Mouse (Mus musculus): ENCODE data around the gene Gen1. TPM values are rescaled to one million over a fixed set of nuclear protein-coding genes. Genes with fewer than 3 reads are reported as not detected.

Gen1 gene
- polyA plus RNA-seq, 1 experiment from 2014 or later, result 8.0 TPM

DNA sequence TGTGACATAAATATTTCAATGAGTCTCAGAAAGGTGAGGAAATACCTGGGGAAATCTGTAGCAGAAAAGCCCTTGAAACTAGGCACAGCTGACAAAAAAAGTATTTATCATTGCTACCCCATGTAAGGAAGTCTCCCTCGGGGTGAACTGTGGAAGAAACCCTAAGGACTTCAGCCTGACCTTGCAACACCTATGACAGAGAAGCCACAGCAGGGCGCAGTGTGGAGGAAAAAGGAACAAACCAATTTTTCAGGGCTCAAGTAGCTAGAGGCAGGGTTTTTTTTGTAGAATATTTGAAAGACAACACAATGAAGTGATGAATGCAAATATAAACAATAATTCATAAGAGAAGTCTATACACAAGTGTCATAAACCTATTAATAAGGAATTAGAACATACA lies 29.6 kb downstream of the Gen1 start:
- Histone ChIP-seq H3K27ac (ENCODE audit: low read length) (no peak overlapping the region), H3K9me3 (replicated peaks; ENCODE audit: control insufficient read depth, low read length) (no peaks in the 10 kb centered on the region), H3K36me3 (ENCODE audit: control insufficient read depth, insufficient read depth) (no peaks in the 10 kb centered on the region), H3K4me3 (ENCODE audit: low read depth, low read length) (no peak overlapping the region), H3K4me1 (ENCODE audit: control insufficient read depth, low read depth, low read length) (no peaks in the 10 kb centered on the region), H3K9ac (ENCODE audit: low read depth, low read length) (no peak overlapping the region), H3K4me2 (ENCODE audit: low read depth, low read length) (no peak overlapping the region), H3K27me3 (ENCODE audit: control insufficient read depth, insufficient read depth, low read depth, low read length) (no peaks in the 10 kb centered on the region)
- 34% methylated on average over 2 of the region's 2 CpGs for WGBS (ENCODE audit: insufficient replicate concordance)
- ATAC-seq (ENCODE audit: low read depth), result no peak

DNA sequence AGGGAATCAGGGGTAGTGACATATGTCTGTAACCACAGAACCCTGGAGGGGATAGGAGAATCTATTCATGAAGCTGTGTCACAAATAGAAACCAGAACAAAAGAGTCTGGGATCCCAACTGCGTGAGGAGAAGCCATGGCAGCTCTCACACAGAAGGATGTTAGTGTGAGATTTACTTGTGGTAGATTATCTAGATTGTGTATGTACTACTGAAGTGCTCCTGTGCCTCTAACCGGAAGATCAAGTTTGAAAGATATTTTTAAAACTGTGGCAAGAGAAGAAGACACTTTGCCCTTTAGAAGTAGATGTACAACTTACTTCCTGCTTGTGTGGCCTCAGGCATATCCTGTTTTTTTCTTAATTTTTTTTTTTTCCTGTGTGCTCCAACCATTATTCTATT lies 35.3 kb downstream of the Gen1 start:
- Histone ChIP-seq H3K27ac (ENCODE audit: low read length) (no peak overlapping the region), H3K4me3 (ENCODE audit: low read depth, low read length) (no peak overlapping the region), H3K27me3 (ENCODE audit: control insufficient read depth, insufficient read depth, low read depth, low read length) (no peaks in the 10 kb centered on the region), H3K36me3 (ENCODE audit: control insufficient read depth, insufficient read depth) (no peaks in the 10 kb centered on the region), H3K4me1 (ENCODE audit: control insufficient read depth, low read depth, low read length) (no peaks in the 10 kb centered on the region), H3K4me2 (ENCODE audit: low read depth, low read length) (no peak overlapping the region), H3K9me3 (replicated peaks; ENCODE audit: control insufficient read depth, low read length) (no peaks in the 10 kb centered on the region), H3K9ac (ENCODE audit: low read depth, low read length) (no peak overlapping the region)
- no peak for ATAC-seq (ENCODE audit: low read depth)
- 17% methylated on average over 2 of the region's 2 CpGs for WGBS (ENCODE audit: insufficient replicate concordance)

DNA sequence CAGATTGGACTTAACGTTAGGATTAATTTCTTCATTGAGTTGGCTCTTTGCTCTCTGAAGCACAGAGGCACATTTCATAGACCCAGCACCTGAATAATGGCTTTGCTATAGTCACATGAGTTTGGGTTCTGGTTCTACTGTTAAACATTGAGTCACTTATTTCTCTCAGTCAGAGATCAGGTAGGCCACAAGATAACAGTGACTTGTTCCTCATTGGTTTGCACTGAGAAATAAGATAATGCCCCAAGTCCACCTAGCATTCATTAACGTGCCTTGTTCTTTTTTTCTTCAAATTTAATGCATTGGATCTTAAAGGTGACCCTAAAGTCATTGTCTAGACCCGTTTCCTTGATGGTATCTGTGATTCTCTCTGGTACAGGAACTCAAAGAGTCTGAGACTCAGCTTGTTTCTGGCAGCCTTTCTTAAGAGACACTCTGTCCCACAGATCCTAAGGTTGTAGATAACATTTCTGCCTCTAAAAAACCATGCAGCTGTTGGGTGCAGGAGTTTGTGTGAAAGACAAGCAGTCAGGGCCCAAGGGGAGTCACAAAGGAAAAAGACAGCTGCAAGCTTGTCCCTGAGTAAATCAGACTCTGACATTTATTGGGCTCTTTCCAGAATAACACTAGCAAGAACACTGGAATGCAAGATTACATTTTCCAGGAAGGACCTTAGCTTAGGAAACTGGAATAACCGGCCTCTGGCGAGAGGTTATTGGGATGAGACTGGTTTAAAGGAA lies 38.9 kb downstream of the Gen1 start:
- Histone ChIP-seq H3K4me3 (ENCODE audit: low read depth, low read length) (no peak overlapping the region), H3K9ac (ENCODE audit: low read depth, low read length) (no peak overlapping the region), H3K27ac (ENCODE audit: low read length) (no peak overlapping the region), H3K36me3 (ENCODE audit: control insufficient read depth, insufficient read depth) (no peaks in the 10 kb centered on the region), H3K9me3 (replicated peaks; ENCODE audit: control insufficient read depth, low read length) (no peaks in the 10 kb centered on the region), H3K4me1 (ENCODE audit: control insufficient read depth, low read depth, low read length) (no peaks in the 10 kb centered on the region), H3K4me2 (ENCODE audit: low read depth, low read length) (no peak overlapping the region), H3K27me3 (ENCODE audit: control insufficient read depth, insufficient read depth, low read depth, low read length) (no peaks in the 10 kb centered on the region)
- 45% methylated on average over 5 of the region's 5 CpGs for WGBS (ENCODE audit: insufficient replicate concordance)
- no peak for ATAC-seq (ENCODE audit: low read depth)

DNA sequence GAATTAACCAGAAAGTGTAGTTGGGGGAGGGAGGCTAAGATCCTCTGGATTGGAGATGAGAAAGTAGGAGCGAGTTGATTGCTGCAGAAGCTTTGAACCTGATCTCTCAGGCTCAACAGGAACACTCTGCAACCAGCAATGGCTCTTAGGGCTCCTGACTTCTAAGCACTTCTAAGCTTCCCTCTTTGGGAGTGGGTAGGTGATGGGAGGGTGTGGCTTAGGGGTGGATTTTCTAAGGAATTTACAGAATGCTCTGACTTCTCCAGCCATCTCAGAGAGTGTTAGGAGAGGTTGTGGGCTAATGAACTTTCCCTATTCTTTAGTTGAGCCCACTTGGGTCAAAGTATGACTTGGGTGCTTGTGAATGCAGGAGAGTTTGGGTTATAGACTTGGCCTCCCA lies 39.5 kb downstream of the Gen1 start:
- H3K4me1 ChIP-seq (ENCODE audit: control insufficient read depth, low read depth, low read length), result no peaks in the 10 kb centered on the region
- ATAC-seq (ENCODE audit: low read depth), result no peak
- H3K36me3 ChIP-seq (ENCODE audit: control insufficient read depth, insufficient read depth), result no peaks in the 10 kb centered on the region
- no peaks in the 10 kb centered on the region for H3K9me3 ChIP-seq (replicated peaks; ENCODE audit: control insufficient read depth, low read length)
- H3K4me3 ChIP-seq (ENCODE audit: low read depth, low read length), result no peak overlapping the region
- no peak overlapping the region for H3K9ac ChIP-seq (ENCODE audit: low read depth, low read length)
- no peak overlapping the region for H3K4me2 ChIP-seq (ENCODE audit: low read depth, low read length)
- H3K27ac ChIP-seq (ENCODE audit: low read length), result no peak overlapping the region
- H3K27me3 ChIP-seq (ENCODE audit: control insufficient read depth, insufficient read depth, low read depth, low read length), result no peaks in the 10 kb centered on the region
- WGBS (ENCODE audit: insufficient replicate concordance), result 55% methylated on average over 1 of the region's 1 CpGs

DNA sequence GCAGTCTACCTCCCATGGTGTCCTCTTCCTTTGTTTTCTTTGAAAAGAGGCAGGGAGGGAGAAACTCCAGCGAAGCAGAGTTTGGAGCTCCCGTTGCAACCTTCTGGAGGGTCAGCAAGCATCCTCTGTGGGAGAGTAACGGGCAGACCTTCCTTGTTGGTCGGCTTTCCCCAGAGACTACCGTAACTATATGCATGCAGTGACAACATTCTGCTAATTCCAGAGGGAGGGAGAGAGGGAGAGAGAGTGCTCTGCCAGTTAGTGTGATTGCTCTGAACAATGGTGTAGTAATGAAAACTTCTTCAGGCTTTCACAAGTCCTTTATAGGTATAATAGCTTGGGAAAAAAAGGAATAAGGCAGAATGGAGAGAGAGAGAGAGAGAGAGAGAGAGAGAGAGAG lies 40.9 kb downstream of the Gen1 start:
- no peak overlapping the region for H3K4me3 ChIP-seq (ENCODE audit: low read depth, low read length)
- 26% methylated on average over 5 of the region's 5 CpGs for WGBS (ENCODE audit: insufficient replicate concordance)

DNA sequence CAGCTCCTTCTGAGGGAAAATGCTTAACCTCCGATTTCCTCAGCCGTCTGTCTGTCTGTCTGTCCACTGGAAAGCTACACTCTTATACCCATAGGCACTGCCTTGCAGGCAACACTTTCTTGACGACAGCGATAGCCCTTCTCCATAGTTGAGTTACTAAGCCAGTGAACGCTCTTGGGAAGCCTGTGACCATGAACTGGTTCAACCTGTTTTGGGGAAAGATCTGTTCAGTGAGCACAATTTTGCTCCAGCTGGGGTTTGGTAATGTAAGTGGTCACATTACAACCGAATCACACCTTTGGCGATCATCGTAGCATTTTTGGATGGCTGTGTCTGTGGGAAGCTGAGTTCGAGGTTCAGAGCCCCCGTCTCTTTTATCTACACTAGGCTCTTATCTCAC lies 42.5 kb downstream of the Gen1 start:
- no peak for ATAC-seq (ENCODE audit: low read depth)
- H3K27ac ChIP-seq (ENCODE audit: low read length), result no peak overlapping the region
- no peaks in the 10 kb centered on the region for H3K4me1 ChIP-seq (ENCODE audit: control insufficient read depth, low read depth, low read length)
- WGBS (ENCODE audit: insufficient replicate concordance), result 62% methylated on average over 10 of the region's 10 CpGs
- H3K9ac ChIP-seq (ENCODE audit: low read depth, low read length), result no peak overlapping the region
- H3K9me3 ChIP-seq (replicated peaks; ENCODE audit: control insufficient read depth, low read length), result no peaks in the 10 kb centered on the region
- no peaks in the 10 kb centered on the region for H3K27me3 ChIP-seq (ENCODE audit: control insufficient read depth, insufficient read depth, low read depth, low read length)
- H3K4me3 ChIP-seq (ENCODE audit: low read depth, low read length), result no peak overlapping the region
- H3K36me3 ChIP-seq (ENCODE audit: control insufficient read depth, insufficient read depth), result no peaks in the 10 kb centered on the region
- no peak overlapping the region for H3K4me2 ChIP-seq (ENCODE audit: low read depth, low read length)

More for the DNA sequence above, 40.9 kb downstream of the Gen1 start:
- no peaks in the 10 kb centered on the region for H3K9me3 ChIP-seq (replicated peaks; ENCODE audit: control insufficient read depth, low read length)
- H3K27ac ChIP-seq (ENCODE audit: low read length), result no peak overlapping the region
- no peaks in the 10 kb centered on the region for H3K27me3 ChIP-seq (ENCODE audit: control insufficient read depth, insufficient read depth, low read depth, low read length)
- no peak overlapping the region for H3K9ac ChIP-seq (ENCODE audit: low read depth, low read length)
- H3K4me1 ChIP-seq (ENCODE audit: control insufficient read depth, low read depth, low read length), result no peaks in the 10 kb centered on the region
- H3K4me2 ChIP-seq (ENCODE audit: low read depth, low read length), result no peak overlapping the region
- no peak for ATAC-seq (ENCODE audit: low read depth)
- no peaks in the 10 kb centered on the region for H3K36me3 ChIP-seq (ENCODE audit: control insufficient read depth, insufficient read depth)

DNA sequence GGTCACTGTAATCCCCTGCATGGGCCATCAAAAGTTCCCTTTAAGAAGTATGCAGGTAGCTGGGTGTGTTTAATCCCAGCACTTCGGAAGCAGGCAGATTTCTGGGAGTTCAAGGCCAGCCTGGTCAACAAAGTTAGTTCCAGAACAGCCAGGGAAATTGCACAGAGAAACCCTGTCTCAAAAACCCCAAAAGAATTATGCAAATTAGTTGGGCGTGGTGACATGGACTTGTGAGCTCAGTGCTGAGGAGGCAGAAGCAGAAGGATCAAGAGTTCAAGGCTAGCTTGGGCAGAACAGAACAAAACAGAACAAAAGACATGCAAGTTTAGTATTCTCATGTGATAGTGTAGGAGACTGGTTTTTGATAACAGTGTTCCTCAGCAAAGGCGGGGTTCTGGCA lies 43.0 kb downstream of the Gen1 start:
- H3K4me1 ChIP-seq (ENCODE audit: control insufficient read depth, low read depth, low read length), result no peaks in the 10 kb centered on the region
- H3K36me3 ChIP-seq (ENCODE audit: control insufficient read depth, insufficient read depth), result no peaks in the 10 kb centered on the region
- ATAC-seq (ENCODE audit: low read depth), result no peak
- H3K4me2 ChIP-seq (ENCODE audit: low read depth, low read length), result no peak overlapping the region
- no peak overlapping the region for H3K27ac ChIP-seq (ENCODE audit: low read length)
- H3K9me3 ChIP-seq (replicated peaks; ENCODE audit: control insufficient read depth, low read length), result no peaks in the 10 kb centered on the region
- 56% methylated on average over 3 of the region's 3 CpGs for WGBS (ENCODE audit: insufficient replicate concordance)
- H3K4me3 ChIP-seq (ENCODE audit: low read depth, low read length), result no peak overlapping the region
- H3K9ac ChIP-seq (ENCODE audit: low read depth, low read length), result no peak overlapping the region
- H3K27me3 ChIP-seq (ENCODE audit: control insufficient read depth, insufficient read depth, low read depth, low read length), result no peaks in the 10 kb centered on the region

DNA sequence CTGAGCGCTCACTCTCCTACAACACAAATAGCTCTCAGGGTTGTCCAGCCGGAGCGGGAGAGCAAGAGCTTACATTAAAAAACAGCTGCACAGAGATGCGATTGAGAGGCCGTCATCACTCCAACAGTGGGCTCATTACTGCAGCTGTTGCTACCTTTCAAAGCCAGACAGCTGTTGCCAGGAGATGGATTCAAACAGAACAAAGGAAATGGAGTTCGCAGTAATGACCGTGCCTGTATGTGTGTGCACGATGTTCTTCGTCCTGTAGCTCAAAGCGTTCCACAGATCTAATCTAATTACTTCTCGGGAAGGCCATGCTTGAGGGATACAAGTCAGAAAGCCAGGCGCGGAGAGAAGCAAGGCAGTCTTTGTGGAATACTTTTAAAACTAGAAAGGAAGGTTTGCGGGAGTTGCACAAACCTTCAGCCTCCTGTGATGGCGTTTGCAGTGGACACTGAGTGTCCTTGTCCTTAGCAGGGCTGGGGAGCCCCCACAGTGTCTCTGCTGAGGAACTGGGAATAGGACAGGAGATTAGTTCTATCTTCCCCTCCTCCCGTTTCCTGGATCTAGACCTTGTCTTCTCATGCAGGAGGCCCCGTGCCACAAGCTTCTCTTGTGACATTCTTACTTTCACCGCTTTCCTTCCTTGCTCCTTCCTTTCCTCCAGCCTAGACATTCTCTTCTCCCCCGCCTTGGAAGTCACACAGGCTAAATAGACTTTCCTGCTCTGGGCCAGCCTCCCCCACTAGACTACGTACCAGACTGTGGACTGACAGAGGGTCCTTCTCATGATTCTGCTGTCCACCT lies 43.9 kb downstream of the Gen1 start:
- no peak overlapping the region for H3K4me3 ChIP-seq (ENCODE audit: low read depth, low read length)
- no peaks in the 10 kb centered on the region for H3K4me1 ChIP-seq (ENCODE audit: control insufficient read depth, low read depth, low read length)
- no peak overlapping the region for H3K27ac ChIP-seq (ENCODE audit: low read length)
- ATAC-seq (ENCODE audit: low read depth), result no peak
- no peaks in the 10 kb centered on the region for H3K36me3 ChIP-seq (ENCODE audit: control insufficient read depth, insufficient read depth)
- H3K9me3 ChIP-seq (replicated peaks; ENCODE audit: control insufficient read depth, low read length), result no peaks in the 10 kb centered on the region
- H3K4me2 ChIP-seq (ENCODE audit: low read depth, low read length), result no peak overlapping the region
- WGBS (ENCODE audit: insufficient replicate concordance), result 65% methylated on average over 20 of the region's 20 CpGs
- no peaks in the 10 kb centered on the region for H3K27me3 ChIP-seq (ENCODE audit: control insufficient read depth, insufficient read depth, low read depth, low read length)
- no peak overlapping the region for H3K9ac ChIP-seq (ENCODE audit: low read depth, low read length)

DNA sequence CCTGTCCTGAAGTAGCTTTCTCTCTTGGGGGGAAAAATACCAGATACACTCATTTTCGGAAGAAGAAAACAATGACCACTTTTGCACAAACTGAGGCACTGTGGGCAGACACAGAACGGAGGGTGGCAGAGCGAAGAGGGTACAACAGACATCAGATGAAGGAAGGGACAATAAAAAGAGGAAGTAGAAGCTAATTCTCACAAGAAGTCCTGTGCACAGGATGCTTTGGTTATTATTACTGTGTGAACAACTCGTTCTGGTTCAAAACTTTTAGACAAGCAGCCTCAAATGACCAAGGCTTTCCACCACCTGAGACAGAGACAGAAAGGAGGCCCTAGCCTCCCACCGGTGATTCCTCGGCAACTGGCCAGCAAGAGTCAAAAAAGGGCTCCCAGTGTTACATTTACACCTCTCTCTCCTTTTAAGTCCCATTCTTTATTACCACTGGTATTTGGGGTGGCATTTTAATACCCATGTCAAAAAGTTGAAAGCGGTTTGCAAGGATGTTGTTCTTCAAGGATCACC lies 47.8 kb downstream of the Gen1 start:
- Histone ChIP-seq H3K9ac (ENCODE audit: low read depth, low read length) (no peak overlapping the region), H3K4me1 (ENCODE audit: control insufficient read depth, low read depth, low read length) (no peaks in the 10 kb centered on the region), H3K4me3 (ENCODE audit: low read depth, low read length) (no peak overlapping the region), H3K9me3 (replicated peaks; ENCODE audit: control insufficient read depth, low read length) (no peaks in the 10 kb centered on the region), H3K27ac (ENCODE audit: low read length) (no peak overlapping the region), H3K27me3 (ENCODE audit: control insufficient read depth, insufficient read depth, low read depth, low read length) (no peaks in the 10 kb centered on the region), H3K36me3 (ENCODE audit: control insufficient read depth, insufficient read depth) (no peaks in the 10 kb centered on the region), H3K4me2 (ENCODE audit: low read depth, low read length) (no peak overlapping the region)
- 30% methylated on average over 7 of the region's 7 CpGs for WGBS (ENCODE audit: insufficient replicate concordance)
- no peak for ATAC-seq (ENCODE audit: low read depth)

Data from liver, embryonic 16.5 days (tissue).